Mouse (Mus musculus) spleen, postnatal 10 days (tissue): Measurements from ENCODE around the gene Golga7b.

Experiments used
- DNase-seq, 2 experiments: peaks; one replicate each; pipeline ENCODE4 v3.0.0; 2021 to 2022; ENCODE audit warnings: low spot score in 2 of 2

Golga7b gene

DNA sequence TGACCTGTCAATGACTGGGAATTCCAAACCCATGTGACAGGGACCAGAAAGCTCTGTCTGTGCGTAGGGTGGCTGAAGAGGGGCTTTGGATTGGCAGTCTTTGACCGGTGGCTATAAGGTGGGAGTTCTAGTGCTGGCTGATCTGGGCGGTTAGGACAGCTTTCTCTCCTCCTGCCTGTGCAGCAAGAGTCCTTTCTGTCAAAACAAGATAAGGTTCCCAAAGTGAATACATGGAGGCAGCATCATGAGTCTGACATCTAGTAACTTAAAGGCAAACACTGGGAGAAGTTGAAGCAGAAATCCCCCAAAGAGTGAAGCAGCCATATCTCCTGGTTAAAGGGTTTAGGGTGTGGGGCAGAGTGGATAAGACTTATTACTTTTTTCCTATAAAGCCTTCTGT is at the start of gene Golga7b:
Golga7b (plus strand) TSS at position 56 of the 400 bp plus-strand sequence.
- DNase-seq, result no peak

DNA sequence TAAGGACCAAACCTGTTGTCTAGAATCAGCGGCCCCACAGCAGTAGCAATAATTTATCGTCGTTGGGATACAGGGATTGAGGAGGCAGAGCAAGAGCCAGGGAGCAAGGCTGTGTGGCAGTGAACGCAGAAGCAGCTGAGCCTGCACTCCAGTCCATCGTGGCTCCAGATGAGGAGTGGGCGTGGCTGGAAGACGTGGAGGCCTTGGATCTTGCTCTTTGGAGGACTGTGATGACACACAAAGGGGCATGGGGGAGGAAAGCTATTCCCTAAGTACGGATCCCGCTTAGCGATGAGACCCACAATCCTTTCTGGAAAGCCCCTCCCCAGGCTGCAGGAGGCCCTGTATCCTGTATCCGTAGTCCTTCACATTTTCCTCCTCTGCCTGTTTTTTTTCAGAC is 49.3 kb upstream of the Golga7b start:
- DNase-seq, result no peak

DNA sequence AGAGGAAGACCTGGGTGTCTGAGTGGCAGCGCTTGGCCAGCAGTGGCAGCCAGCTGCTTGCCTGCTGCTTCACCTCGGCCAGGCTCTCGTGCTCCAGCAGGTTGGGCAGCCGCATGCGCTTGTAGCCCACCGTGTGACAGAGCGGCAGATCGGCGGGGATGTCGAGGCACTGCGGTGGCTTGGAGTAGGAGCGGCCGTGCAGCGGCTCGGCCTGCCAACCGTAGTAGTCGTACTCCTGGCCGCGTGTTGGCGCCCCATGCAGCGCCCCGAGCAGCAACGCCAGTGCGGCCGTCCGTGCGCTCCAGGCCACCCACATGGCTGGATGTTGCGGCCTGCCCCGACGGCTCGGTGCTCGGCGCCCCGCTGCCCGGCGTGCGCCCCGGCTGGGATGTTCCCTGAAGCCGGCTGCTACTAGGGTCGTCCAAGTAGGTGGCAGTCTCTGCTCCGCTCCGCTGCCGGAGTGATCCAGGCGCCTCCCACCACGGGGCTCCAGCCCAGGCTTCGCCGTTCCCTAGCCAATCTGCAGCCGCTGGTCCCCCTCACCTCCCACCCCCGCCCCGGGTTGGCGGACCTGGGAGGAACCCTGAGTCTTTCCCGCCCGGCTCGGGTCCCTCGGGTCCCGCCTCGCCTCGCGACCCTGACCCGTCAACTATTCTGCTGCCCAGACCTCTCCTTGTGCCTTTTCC is 45.5 kb upstream of the Golga7b start, which contains the start of gene Sfrp5:
Sfrp5 (minus strand) TSS at position 557 of the 686 bp plus-strand sequence.
- no peak for DNase-seq

DNA sequence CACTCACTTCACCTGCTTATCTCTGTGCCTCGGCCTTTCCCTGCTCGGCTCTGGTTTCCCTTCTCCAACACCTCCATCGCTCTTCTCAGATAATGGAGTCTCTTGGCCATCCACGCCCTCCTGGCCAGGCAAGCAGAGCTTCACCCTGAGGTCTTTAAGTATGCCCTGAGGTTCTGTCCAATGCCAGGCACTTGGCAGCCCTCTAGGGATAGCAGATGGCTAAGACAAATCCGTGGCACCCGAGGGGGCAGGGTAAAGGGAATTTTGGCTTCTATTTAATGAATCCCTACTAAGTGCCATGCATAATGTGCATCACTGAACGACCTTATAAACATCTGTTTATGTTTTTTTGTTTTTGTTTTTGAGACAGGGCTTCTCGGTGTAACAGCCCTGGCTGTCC is 44.9 kb upstream of the Golga7b start:
- DNase-seq, result no peak

DNA sequence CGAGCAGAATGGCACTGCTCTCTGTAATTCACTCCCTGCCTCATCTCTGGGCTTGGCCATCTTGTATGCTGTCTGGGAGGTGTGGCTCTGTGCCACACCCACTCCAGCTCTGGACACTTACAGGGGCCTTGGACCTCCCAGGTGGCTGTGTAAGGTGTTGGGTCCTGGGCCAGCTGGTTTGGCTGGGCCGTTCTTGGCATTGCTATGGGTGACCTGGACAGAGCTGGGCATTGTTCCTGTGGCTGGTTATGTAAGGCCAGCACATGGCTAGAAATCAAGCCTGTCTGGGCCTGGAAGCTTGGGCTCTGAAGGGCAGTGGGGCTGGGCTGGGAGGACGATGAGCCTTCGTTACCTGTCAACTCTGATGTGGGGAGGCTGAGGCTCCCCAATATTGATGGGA is 43.1 kb upstream of the Golga7b start:
- no peak for DNase-seq

DNA sequence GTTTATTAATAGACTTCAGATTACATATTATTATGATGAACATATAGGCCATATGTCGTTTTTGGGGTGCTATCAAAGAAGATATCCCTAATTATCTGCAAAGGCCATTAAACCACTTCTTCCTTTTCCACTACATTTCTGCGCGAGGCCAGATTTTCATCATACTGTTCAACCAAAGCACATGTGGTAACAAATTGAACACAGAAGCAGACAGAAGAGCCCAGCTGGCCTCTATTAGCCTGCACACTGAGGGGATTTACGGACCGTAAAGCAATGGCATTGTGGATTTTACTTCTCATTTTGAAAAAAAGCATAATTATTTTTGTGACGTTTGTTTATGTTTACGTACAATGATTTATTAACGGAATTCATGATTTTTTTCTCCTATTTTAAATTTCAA is 42.2 kb upstream of the Golga7b start:
- no peak for DNase-seq

DNA sequence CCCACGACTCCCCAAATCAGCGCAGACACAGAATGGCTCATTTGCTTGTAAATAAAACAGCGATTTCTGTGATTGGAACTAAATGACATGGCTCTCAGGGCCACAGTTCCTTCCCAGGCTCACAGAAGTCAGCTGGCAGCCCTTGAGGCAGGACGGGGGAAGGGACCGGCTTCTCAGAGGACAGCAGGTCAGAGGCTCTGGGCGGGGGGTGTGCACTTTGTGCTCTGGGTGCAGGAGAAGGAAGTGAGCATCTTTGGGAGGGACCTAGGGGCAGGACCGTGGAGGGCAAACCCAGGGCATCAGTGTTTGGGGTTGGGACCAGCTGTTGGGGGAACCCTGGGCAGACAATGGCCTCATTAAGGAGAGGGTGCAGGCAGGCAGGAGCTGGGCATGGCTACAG is 37.9 kb upstream of the Golga7b start:
- no peak for DNase-seq

DNA sequence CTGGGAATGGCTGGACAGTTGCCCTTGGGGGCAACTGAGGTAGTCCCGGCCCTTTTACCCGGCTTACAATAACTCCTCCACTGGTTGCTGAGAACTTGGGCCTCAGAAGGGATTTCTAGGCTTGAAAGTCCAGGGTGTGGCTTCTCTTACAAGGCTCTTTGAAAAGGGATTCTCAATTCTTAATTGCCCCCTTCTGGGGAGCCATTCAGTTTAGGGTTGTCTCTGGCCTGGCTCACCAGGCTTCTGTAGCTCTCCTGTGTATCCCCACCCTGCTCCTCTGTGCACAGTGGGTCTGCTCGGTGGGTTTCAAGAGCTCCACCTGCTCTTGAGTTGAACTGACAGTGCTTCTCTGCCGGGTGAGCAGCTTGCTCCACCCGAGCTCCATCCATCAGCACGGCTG is 37.4 kb upstream of the Golga7b start:
- no peak for DNase-seq

DNA sequence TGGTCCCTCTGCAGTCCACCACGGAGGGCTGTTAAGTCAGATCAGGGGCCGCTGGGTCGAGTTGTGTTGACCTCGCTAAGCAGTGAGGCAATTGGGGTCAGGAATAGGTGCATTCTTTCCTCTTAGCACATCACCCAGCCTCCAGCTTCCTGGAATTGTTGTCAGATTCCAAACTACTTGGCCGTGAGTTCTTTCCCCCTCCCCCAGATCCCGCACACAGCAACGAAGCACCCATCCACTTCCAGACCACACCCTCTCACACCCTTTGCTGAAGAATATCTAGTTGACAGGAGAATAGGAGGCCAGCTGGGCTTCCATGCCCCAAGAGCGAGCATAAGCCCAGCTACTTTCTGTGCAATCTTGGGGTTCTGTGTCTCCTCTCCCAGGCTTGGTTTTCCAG is 35.4 kb upstream of the Golga7b start:
- DNase-seq, result no peak

DNA sequence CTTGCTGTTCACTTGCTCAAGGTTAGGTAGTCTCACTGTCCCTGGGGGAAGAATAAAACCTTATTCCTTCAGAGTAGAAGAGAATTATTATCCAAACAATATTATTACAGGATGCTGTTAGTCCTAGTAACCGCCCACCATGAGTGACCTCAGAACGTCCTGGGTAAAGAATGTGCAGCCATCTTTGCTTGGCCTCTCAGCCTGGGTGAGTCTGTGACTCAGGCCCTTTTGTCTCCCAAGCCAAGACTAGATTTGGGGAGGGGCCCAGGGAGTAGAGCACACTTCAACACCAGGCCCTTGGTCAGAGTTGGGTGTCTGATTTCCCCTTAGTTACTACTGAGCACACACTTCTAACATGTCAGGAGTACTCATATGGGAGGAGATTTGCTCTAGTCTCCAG is 32.8 kb upstream of the Golga7b start:
- DNase-seq, result no peak

DNA sequence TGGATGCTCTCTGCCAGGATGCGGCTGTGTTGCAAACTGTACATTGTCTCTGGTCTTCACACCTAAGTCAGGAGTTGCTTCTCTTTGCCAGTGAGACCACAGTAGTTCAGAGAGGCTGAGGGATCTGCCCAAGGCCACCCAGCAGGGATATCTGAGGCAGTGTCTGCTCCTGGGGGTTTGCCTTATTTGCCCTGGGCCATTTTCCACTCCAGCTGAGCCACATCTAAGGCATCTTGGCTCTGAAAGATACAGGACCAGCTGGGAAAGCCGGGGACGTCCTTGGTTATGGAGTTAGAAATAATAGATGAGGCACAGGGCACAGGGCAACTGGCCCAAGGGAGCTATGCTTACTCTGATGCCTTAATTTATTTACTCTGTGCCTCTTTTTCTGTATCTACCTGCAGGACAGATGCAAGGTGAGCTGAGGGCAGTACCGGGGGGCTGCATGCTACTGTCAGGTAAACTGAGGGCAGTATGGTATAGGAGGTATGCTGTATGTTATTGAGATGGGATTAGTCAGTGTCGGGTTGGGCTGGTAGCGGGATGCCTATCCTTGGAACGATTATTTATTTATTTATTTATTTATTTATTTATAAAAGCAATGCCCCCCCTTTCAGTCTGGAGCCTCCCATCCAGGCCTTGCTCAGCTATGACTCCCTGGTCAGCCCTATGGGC is 30.5 kb upstream of the Golga7b start:
- DNase-seq, result no peak

DNA sequence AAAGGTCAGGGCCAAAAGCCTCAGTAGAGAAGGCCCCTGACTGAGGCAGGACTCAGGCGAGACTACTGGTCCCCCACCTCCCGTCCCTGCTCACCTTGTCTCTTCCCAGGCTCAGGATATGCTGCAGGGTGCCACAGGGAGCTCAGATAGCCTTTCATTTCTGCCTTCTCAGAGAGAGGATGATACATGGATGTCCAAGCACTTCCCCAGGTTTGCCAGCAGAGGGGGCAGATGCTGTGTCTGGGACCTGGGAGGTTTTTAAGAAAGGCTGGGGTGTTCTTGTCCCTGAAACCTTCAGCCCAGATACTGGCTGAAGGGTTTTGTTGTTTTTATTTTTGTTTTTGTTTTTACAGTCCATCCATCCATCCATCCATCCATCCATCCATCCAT is 30.0 kb upstream of the Golga7b start:
- DNase-seq, result peak in 1 of 2 experiments; percentile 28

DNA sequence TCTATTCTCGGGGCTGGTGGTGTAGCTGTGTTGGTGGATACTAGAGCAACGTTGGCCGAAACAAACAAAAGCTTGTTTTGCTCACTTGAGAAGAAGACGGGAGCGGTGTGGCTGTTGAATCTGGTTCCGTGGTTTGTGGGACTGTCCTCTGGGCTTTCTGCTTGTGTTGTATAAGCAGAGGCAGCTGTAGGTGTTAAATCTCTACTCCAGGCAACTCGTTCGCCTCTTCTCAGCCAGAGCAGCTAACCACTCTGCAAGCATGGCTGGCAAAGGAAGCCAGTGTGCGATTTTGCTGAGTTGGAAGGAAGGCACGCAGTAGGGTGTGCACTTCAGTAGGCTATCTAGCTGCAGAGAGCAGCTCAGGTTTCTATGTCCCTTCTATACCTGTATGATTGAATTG is 20.9 kb upstream of the Golga7b start:
- DNase-seq, result no peak

DNA sequence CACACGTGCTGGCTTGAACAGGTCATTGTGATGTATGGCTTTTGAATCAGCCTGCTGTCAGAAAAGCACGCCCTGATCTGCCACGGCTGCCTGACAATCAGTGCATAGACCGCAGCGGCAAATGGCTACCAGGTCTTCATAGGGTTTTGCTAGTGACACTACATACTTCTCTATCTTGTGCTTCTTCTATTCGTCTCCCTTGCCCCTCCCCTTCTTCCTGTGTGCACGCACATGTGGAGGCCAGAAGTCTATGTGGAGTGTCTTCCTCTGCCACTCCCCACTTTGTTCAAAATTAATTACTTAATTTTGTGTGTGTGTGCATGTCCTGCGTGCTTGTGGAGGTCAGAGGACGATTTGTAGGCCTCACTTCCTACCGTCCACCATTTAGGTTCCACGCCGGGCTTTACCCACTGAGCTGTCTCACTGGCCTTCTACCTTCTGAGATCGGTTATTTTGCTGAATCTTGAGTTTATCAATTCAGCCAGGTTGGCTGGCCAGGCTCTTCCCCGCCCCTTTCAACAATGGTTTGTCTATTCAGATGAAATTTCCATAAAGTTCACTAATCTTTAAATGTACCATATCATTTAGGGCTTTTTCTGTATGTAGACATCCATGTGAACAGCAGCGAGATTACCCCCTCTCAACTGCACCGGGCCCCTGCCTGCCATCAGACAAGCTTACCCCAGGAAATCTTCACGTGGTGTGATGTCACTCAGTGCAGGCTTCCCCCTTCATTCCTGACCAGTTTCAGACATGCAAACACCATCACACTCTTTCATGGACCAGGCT is 17.7 kb upstream of the Golga7b start:
- DNase-seq, result no peak

DNA sequence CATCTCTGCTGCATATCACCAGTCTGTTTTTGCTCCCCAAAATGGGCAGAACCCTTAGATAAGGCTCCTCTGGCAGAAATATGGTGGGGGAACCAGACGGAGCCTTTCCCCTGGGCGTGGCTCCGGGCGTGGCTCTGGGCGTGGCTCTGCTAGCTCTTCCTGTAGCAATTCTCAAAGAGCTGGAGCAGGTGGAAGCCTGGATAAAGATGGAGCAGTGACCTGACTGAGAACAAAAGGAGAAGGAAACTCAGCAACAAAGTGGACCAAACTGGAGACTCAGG is 17.1 kb upstream of the Golga7b start:
- no peak for DNase-seq

DNA sequence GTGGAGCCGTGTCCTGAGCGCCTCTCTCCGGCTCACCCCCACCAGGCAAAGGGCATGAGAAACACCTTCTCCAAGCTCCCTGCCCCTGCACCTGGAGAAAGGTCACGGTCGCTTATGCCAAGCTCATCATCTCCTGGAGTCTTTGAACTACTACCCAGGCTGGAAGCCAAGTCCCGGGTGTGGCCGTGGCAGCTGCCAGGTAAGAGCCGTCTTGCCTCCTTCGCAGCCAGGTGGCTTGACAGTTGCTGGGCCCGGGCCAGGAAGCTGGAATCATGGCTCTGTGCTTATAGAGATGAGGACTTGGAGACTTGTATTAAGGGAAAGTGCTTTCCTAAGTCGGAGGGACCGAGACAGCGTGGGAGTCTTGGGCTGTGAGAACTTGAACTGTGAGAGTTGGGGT is 16.4 kb upstream of the Golga7b start:
- no peak for DNase-seq

DNA sequence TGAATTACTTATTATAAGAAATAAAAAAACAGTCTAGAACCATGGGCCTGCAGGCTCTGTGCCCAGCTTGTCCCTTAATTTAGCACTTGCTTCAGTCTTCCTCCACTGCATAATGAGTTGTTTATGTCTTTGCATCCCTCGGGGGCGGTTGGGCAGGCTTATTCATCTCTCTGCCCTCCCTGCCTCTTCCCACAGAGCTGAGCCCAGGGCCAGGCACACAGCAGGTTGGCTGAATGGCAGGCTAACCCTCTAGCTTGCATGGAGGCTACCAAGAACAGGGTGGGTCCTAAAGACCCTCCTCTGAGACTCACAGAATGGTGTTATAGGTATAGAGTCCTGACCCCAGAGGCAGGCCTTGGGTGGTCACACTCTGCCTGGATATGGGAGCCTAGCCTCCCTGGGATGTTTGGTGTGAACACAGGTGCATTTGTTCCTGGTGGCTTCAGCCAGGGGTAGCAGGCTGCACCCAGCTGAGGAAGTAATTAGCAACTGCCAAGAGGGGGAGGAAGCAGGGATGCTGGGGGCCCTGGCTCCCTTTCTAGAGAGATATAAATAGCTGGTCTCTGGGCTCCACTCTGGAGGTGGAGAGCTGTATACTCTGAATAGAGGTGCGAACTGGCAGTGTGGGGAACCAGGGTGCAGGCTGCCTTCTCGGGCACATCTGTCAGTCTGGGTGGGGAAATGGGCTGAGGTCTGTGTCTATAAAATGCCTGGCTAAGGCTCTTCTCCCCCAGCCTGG is 9.6 kb upstream of the Golga7b start:
- no peak for DNase-seq

DNA sequence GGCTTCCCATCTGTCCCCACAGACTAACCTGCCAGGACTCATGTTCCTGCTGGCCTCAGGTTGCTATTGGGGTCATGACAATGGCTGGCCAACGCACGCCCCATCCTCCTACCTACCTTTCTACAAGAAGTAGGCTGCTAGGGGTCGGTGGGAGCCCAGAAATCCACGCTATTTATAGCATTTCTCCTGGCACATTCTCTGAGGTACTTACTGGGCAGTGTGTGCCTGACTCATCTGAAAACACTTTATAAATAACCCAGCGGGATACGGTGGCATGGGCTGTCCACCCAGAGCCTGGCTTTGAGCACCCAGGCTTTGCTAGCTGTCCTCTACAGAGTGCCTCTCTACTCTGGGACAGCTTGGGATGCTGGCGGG is 9.0 kb upstream of the Golga7b start:
- DNase-seq, result no peak

DNA sequence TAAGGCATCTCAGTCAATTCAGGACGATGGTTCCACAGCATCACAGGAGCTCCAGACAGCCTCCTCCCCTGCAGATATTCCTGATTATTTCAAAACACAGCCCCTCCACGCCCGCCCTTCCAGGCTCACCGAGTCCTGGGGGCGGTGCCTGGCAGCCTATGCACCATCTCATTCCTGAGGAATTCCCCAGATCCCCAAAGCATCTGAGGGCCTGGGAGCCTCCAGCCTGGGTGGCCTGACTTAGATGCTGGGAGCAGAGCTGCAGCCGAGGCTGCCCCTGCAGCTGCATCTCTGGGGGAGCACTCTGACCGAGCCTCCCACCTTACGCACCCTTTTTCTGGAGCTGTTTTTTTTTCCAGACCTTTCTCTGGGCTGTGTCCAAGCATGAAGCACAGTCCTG is 6.5 kb upstream of the Golga7b start:
- no peak for DNase-seq

DNA sequence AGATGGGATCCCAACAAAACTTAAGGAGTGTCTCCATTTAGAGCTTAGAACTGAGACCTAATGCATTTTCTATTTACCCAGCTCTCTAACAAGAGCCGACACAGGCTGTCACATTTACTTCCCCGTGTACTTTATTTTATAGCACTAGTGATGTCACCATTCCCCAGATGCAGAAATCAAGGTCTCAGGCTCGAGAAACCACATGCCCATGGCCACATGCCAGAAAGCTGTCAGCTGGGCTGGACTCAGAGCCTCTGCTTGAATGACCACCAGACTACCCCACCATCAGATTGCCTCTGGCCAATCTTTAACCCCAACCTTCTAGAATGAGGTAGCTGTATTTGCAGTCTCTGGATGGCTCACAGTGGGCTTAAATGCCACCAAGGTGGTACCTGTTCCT is 4.0 kb upstream of the Golga7b start:
- DNase-seq, result no peak

DNA sequence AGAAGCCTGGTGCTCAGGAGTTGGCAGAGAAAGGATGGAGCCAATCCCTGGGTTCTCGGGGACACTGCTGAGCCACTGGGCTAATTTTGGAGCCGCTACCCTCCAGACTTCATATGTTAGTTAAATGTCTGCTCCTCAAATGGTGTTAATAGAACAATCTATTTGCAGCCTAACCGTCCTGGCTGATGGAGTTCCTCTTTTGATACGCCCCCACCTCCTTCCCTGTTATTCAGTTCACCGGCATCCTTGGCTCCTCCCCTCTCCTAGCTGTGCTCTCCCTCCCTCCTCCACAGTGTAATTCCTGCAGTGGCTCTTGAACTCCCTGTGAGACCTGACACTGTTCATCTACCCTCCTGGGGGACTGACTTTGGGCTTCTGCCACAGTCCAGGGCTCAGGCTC is 748 bp upstream of the Golga7b start:
- no peak for DNase-seq
